Mouse (Mus musculus): ENCODE data around the gene Tns1. TPM values are rescaled to one million over a fixed set of nuclear protein-coding genes. Genes with fewer than 3 reads are reported as not detected.
A peak's percentile ranks its signal among the peaks of the same experiment; 100 is the strongest.

Gene Tns1
- polyA plus RNA-seq, 1 experiment, result 111 TPM

GRCm38 (mm10) chr1:73875676-73876218 is 248.5 kb downstream of the Tns1 start:
- H3K36me3 ChIP-seq (ENCODE audit: control insufficient read depth, insufficient read depth), result no peaks in the 10 kb centered on the region
- H3K27me3 ChIP-seq (ENCODE audit: control insufficient read depth, insufficient read depth, insufficient read length), result no peaks in the 10 kb centered on the region
- no peak overlapping the region for H3K4me2 ChIP-seq (ENCODE audit: low read depth)
- H3ac ChIP-seq (ENCODE audit: control insufficient read depth, insufficient read length), result no peak overlapping the region
- no peaks in the 10 kb centered on the region for H3K79me2 ChIP-seq (ENCODE audit: control insufficient read depth, insufficient read depth)
- H3K4me3 ChIP-seq, result no peak overlapping the region
- TF ChIP-seq TCF3 (IDR thresholded peaks at IDR 0.05; ENCODE audit: insufficient read length, low read depth), result no peak
- no peak for TF ChIP-seq REST (IDR thresholded peaks at IDR 0.05; ENCODE audit: insufficient read depth, insufficient read length)
- TF ChIP-seq POLR2AphosphoS2 (IDR thresholded peaks at IDR 0.05; ENCODE audit: insufficient read length, low read depth), result no peak
- no peak for TF ChIP-seq TCF12 (IDR thresholded peaks at IDR 0.05; ENCODE audit: insufficient read depth, poor library complexity, severe bottlenecking)
- no peak for TF ChIP-seq MAX (IDR thresholded peaks at IDR 0.05; ENCODE audit: low read depth)

GRCm38 (mm10) chr1:73864314-73864713 is 259.9 kb downstream of the Tns1 start:
- H3K79me2 ChIP-seq (ENCODE audit: control insufficient read depth, insufficient read depth), result no peaks in the 10 kb centered on the region
- no peaks in the 10 kb centered on the region for H3K27me3 ChIP-seq (ENCODE audit: control insufficient read depth, insufficient read depth, insufficient read length)
- H3ac ChIP-seq (ENCODE audit: control insufficient read depth, insufficient read length), result no peak overlapping the region
- H3K4me2 ChIP-seq (ENCODE audit: low read depth), result no peak overlapping the region
- no peaks in the 10 kb centered on the region for H3K36me3 ChIP-seq (ENCODE audit: control insufficient read depth, insufficient read depth)
- H3K4me3 ChIP-seq, result no peak overlapping the region
- TF ChIP-seq TCF12 (IDR thresholded peaks at IDR 0.05; ENCODE audit: insufficient read depth, poor library complexity, severe bottlenecking) (no peak), E2F4 (IDR thresholded peaks at IDR 0.05; ENCODE audit: insufficient read depth) (no peak), MYOG (IDR thresholded peaks at IDR 0.05; ENCODE audit: control insufficient read depth in 1 of 3, insufficient read depth in 1 of 3, insufficient read length in 2 of 3, low read depth in 2 of 3) (no peak), CEBPB (IDR thresholded peaks at IDR 0.05; ENCODE audit: insufficient read depth, poor library complexity, severe bottlenecking) (no peak), REST (IDR thresholded peaks at IDR 0.05; ENCODE audit: insufficient read depth, insufficient read length) (no peak), MYOD1 (IDR thresholded peaks at IDR 0.05; ENCODE audit: control insufficient read depth in 1 of 3, insufficient read length in 2 of 3, low read depth in 2 of 3) (no peak), USF1 (IDR thresholded peaks at IDR 0.05; ENCODE audit: low read depth) (no peak), MAX (IDR thresholded peaks at IDR 0.05; ENCODE audit: low read depth) (no peak), TCF3 (IDR thresholded peaks at IDR 0.05; ENCODE audit: insufficient read length, low read depth) (no peak)

DNA sequence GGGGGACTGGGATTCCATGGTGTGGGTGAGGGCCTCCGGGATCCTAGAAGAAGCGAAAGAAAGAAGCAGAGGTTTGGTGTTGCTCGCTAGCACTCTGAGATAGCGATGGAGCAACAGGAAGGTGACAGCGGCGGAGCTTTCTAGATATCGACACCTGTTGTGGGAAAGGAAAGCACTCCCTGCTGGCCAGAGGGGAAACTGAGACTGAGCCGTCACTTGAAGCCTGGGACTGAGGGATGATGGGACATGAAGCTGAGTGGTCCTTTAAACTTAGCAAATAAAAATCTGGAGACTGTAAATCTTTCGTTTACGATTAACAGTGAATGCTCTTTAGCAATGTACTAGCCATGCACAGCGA is 261.2 kb downstream of the Tns1 start:
- no peak overlapping the region for H3K4me2 ChIP-seq (ENCODE audit: low read depth)
- no peaks in the 10 kb centered on the region for H3K79me2 ChIP-seq (ENCODE audit: control insufficient read depth, insufficient read depth)
- TF ChIP-seq MYOG (IDR thresholded peaks at IDR 0.05; ENCODE audit: control insufficient read depth in 1 of 3, insufficient read depth in 1 of 3, insufficient read length in 2 of 3, low read depth in 2 of 3) (no peak), CEBPB (IDR thresholded peaks at IDR 0.05; ENCODE audit: insufficient read depth, poor library complexity, severe bottlenecking) (no peak), USF1 (IDR thresholded peaks at IDR 0.05; ENCODE audit: low read depth) (no peak), REST (IDR thresholded peaks at IDR 0.05; ENCODE audit: insufficient read depth, insufficient read length) (no peak), TCF12 (IDR thresholded peaks at IDR 0.05; ENCODE audit: insufficient read depth, poor library complexity, severe bottlenecking) (no peak), TCF3 (IDR thresholded peaks at IDR 0.05; ENCODE audit: insufficient read length, low read depth) (no peak), MYOD1 (IDR thresholded peaks at IDR 0.05; ENCODE audit: control insufficient read depth in 1 of 3, insufficient read length in 2 of 3, low read depth in 2 of 3) (no peak), POLR2A (IDR thresholded peaks at IDR 0.05; ENCODE audit: insufficient read length, low read depth) (no peak), MAX (IDR thresholded peaks at IDR 0.05; ENCODE audit: low read depth) (no peak), SRF (IDR thresholded peaks at IDR 0.05; ENCODE audit: control insufficient read depth, insufficient read length, low read depth) (no peak), POLR2AphosphoS2 (IDR thresholded peaks at IDR 0.05; ENCODE audit: insufficient read length, low read depth) (no peak), E2F4 (IDR thresholded peaks at IDR 0.05; ENCODE audit: insufficient read depth) (no peak)
- no peak overlapping the region for H3K4me3 ChIP-seq
- no peaks in the 10 kb centered on the region for H3K27me3 ChIP-seq (ENCODE audit: control insufficient read depth, insufficient read depth, insufficient read length)
- H3ac ChIP-seq (ENCODE audit: control insufficient read depth, insufficient read length), result no peak overlapping the region
- no peaks in the 10 kb centered on the region for H3K36me3 ChIP-seq (ENCODE audit: control insufficient read depth, insufficient read depth)

DNA sequence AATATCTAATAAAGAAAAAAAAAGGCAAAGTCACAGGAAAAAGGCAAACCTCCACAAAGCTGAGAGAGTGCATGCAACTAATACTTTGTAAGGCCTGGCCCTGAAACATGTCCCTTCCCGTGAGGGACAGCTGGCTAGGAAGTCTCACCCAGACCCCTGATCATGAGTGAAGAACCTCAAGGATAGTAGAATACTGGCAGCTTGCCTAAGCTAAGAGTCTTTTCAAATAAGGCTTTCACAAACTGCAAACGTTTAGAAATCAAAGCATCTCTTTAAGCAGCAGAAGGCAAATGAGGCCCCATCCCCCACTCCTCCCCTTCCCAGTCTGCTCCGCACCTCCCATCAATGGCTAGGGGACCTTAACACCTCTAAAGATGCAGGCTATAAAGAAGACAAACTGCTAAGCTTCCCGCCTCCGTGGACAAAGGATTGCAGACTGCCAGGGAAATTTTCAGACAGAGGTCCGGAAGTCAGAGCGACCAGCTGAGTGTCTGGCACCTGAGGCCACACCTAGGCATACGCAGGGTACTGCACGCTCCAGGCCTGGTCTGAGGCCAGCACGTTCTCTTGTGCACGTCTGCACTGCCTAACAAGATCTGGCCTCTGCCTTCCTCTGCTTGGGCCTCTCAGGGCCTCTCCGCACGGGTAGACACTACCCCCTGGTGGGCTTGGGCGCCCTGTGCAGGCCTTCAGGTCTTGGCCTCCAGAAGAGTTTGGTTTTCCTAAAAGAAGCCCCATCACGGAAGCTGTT is 261.8 kb downstream of the Tns1 start:
- Histone ChIP-seq H3ac (ENCODE audit: control insufficient read depth, insufficient read length) (no peak overlapping the region), H3K79me2 (ENCODE audit: control insufficient read depth, insufficient read depth) (no peaks in the 10 kb centered on the region), H3K36me3 (ENCODE audit: control insufficient read depth, insufficient read depth) (no peaks in the 10 kb centered on the region), H3K4me2 (ENCODE audit: low read depth) (peak overlapping the region; percentile 12), H3K4me3 (no peak overlapping the region), H3K27me3 (ENCODE audit: control insufficient read depth, insufficient read depth, insufficient read length) (no peaks in the 10 kb centered on the region)
- TF ChIP-seq MYOG (IDR thresholded peaks at IDR 0.05; ENCODE audit: control insufficient read depth in 1 of 3, insufficient read depth in 1 of 3, insufficient read length in 2 of 3, low read depth in 2 of 3), result no peak

DNA sequence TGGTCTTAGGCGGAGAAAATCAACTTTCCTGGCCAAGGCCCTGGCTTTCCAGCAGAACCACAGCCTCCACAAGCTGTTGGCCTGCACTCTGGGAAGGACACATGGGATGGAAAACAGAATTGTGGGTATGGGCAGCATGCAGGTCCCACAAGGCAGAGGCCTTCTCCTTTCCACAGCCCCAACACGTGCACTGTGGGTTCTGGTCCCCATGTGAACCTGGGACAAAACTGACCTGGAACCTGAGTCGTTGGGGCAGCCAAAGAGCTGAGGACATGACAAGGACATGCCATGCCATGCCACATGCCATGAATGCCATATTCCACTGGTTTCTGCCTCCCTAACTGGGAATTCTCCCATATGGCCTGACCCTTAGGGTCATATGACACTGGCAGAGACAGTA is 263.8 kb downstream of the Tns1 start:
- TF ChIP-seq USF1 (IDR thresholded peaks at IDR 0.05; ENCODE audit: low read depth) (no peak), POLR2AphosphoS2 (IDR thresholded peaks at IDR 0.05; ENCODE audit: insufficient read length, low read depth) (no peak), MAX (IDR thresholded peaks at IDR 0.05; ENCODE audit: low read depth) (no peak), MYOD1 (IDR thresholded peaks at IDR 0.05; ENCODE audit: control insufficient read depth in 1 of 3, insufficient read length in 2 of 3, low read depth in 2 of 3) (no peak), REST (IDR thresholded peaks at IDR 0.05; ENCODE audit: insufficient read depth, insufficient read length) (no peak), TCF3 (IDR thresholded peaks at IDR 0.05; ENCODE audit: insufficient read length, low read depth) (no peak), CEBPB (IDR thresholded peaks at IDR 0.05; ENCODE audit: insufficient read depth, poor library complexity, severe bottlenecking) (no peak), E2F4 (IDR thresholded peaks at IDR 0.05; ENCODE audit: insufficient read depth) (no peak), POLR2A (IDR thresholded peaks at IDR 0.05; ENCODE audit: insufficient read length, low read depth) (no peak), TCF12 (IDR thresholded peaks at IDR 0.05; ENCODE audit: insufficient read depth, poor library complexity, severe bottlenecking) (no peak), SRF (IDR thresholded peaks at IDR 0.05; ENCODE audit: control insufficient read depth, insufficient read length, low read depth) (no peak), MYOG (IDR thresholded peaks at IDR 0.05; ENCODE audit: control insufficient read depth in 1 of 3, insufficient read depth in 1 of 3, insufficient read length in 2 of 3, low read depth in 2 of 3) (no peak)
- Histone ChIP-seq H3K4me3 (no peak overlapping the region), H3K4me2 (ENCODE audit: low read depth) (no peak overlapping the region), H3K27me3 (ENCODE audit: control insufficient read depth, insufficient read depth, insufficient read length) (no peaks in the 10 kb centered on the region), H3ac (ENCODE audit: control insufficient read depth, insufficient read length) (no peak overlapping the region), H3K36me3 (ENCODE audit: control insufficient read depth, insufficient read depth) (no peaks in the 10 kb centered on the region), H3K79me2 (ENCODE audit: control insufficient read depth, insufficient read depth) (no peaks in the 10 kb centered on the region)
